Mouse (Mus musculus): ENCODE data around the gene Smad6.

DNA sequence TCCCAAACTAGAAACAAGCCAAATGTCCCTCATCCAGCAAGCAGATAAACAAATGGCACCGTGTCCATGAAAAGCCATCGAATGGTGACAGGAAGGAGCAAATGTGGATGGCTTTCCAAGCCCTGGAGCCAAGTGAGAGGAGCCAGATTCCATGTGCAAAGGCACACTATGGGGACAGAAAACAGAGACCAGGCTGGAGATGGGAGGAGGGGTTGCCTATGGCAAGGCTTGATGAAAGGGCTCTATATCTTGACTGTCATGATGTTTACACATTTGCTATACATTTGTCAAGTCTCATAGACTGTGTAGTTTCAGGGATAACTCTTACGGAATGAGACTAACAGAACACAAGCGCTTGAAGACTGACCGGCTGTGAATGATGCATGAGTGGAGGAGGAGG lies 106.9 kb downstream of the Smad6 start:
- TF ChIP-seq ZC3H11A (IDR thresholded peaks at IDR 0.05; ENCODE audit: borderline replicate concordance, low read depth, low read length) (no peak), ZNF384 (IDR thresholded peaks at IDR 0.05; ENCODE audit: low read depth, low read length) (no peak)

Measured in ES-E14 (cell line).